Mouse (Mus musculus) kidney, postnatal 10 days (tissue): ENCODE results near the gene Cux1.

Experiments
- DNase-seq: peaks from one replicate; pipeline ENCODE4 v3.0.0; 2021; ENCODE audit warnings: mixed read lengths

Gene Cux1

DNA sequence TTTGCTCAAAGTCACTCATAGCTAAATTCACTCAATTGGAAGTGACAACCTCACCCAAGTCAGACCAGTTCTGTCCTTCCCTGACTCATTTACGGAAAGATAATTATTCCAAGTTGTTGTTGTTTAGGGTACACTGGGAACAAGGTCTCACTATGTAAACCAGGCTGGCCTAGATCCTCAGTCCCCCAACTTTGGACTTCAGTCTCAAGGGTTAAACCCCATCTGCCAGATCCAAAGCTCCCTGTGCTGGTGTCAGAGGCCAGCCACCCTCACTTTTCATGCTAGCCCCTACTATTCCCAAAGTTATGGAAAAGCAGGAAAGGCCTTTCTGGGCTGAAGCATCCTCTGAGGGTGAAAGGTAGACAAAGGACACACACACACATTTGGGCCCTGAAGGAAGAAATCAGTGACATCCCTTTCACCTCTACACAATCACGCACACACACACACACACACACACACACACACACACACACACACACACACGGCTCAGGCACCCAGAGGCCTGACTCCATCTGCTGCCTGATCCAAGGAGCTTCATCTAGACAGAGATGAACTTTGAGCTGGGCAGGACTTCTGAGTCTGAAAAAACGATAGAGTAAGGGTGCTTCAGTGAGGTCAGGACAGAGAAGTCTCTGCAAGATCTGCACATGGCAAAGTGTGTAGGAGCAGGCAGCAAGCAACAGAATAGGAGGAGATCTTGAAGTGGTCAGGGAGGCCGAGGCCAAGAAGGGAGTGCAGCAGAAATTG, 31.1 kb downstream of the Cux1 start:
- DNase-seq: peak; percentile 43

DNA sequence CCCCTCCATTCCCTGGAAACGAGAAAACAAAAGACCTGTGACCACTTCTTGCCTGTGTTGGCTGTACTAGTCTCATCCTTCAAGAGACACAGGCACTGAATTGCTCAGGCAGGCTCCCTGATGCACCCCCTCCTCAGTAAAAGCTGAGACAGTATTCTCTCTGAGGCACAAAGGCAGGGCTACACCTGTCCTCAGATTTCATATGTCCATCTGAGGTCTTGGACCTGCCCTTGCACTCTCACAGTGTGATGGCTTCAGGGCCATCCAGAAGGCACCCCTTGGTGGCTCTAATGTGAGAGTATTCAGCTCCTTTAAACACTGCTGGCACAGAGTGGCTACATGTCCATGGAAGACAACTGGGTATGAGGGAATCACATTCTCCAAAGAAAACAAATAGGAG, 32.1 kb downstream of the Cux1 start:
- no peak for DNase-seq

DNA sequence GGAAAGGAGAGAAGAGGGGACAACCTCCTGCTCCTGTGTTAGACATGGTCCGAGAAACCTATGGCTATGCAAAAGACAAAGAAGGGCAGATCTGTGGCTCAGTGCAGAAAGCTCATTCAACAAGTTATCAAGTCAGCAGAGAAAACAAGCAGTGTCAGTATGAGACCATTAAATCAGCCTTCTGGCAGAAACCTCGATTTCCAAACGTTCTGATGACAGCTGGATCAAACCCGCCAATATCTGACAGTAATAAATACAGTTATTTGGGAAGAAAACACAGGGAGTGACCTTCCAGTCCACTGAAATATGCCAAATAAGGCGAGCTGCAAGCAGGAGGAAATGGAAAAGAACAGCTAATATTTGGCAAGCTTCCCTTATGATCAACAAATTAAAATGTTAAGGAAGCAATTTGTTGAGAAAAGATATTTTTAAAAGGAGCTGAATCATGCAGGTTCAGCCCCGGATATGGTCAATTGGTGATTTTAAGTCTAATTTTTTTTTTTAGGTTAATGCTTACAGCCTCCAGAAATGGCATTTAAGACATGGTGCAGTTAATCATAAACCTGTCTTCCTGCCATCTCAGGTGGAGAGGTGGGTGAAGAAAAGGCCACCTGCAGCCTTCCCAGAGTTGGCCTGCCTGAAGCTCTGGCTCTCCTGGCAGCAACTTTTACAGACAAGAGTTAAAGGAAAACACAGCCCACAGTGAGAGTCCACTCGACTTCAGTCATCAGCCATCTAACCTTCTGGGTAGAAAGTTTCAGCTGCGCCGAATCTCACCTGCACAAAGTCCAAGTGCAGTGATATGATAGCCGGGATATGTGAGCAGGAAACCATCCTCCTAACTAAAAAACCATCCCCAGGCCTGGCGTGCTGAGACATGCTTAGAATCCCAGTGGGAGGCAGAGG, 33.7 kb downstream of the Cux1 start:
- peak; percentile 50 for DNase-seq

DNA sequence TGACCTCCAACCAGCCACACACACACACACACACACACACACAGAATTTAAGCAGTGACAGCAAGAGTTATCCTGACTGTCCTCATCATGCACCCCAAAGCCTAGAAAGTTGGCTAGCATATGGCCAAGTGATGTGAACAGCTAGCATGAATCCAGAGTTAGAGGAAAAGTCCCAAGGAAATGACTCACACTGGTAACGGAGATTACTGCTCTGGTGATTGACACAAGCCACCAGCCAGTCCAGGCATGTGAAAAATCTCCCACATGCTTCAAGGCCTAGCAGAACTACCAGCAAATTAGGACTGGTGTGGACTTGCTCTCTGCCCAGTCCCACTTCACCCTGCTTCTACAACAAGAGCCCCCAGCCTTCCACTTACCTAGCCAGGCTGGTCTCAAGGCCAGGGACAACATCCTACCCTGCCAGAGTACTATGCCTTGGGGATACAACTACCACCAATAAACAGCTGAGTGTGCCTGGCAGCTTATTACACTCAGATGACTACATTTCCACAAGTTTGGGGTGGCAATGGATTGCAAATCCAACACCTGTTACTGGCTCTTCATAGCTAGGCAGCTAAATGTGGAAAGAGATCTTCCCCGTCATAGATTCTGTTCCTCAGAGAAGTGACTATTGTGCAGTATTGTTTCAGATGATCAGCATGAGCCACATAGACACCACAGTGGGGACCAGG, 35.5 kb downstream of the Cux1 start:
- no peak for DNase-seq

- DNase-seq: peak; percentile 61
Measured at GRCm38 (mm10) chr5:136530931-136531330, 36.4 kb downstream of the Cux1 start.

DNA sequence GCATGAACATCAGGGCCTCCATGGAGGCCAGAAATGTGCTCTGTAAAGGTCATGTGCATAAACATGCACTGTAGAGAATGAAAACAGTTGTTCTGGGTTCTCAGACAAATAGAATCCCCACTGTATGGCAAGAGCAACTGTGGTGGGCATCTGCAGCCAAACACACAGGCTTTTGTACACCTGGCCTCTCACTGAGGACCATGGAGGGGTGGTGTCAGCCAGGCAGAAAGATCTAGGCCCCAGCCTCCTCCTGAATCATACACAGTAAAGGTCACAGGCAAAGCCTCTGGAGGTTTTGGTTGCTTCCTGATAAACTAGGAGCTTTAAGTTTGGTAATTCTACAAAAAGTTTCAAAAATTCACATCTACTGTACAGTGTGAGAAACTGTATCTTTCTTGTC, 38.1 kb downstream of the Cux1 start:
- no peak for DNase-seq

DNA sequence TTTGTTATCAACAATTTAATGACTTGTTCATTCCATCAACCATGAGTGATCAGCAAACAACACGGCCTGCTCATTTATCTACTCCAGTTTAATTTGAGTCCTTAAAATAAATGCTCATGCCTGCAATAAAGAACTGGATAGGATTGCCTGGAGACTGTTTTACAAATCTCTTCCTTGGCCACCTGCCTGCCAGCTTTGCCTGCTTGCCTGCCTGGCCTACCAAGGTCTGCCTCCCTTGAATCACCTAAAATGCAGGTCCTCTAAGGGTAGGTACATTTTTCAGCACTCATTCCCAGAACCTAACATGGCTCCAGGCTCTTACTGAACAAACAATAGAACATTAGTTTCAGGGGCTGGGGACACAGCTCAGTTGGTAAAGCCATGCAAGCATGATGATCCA, 39.4 kb downstream of the Cux1 start:
- no peak for DNase-seq

- DNase-seq: no peak
Measured at GRCm38 (mm10) chr5:136526545-136526909, 40.8 kb downstream of the Cux1 start.

- DNase-seq: no peak
Measured at GRCm38 (mm10) chr5:136525896-136526544, 41.3 kb downstream of the Cux1 start.

DNA sequence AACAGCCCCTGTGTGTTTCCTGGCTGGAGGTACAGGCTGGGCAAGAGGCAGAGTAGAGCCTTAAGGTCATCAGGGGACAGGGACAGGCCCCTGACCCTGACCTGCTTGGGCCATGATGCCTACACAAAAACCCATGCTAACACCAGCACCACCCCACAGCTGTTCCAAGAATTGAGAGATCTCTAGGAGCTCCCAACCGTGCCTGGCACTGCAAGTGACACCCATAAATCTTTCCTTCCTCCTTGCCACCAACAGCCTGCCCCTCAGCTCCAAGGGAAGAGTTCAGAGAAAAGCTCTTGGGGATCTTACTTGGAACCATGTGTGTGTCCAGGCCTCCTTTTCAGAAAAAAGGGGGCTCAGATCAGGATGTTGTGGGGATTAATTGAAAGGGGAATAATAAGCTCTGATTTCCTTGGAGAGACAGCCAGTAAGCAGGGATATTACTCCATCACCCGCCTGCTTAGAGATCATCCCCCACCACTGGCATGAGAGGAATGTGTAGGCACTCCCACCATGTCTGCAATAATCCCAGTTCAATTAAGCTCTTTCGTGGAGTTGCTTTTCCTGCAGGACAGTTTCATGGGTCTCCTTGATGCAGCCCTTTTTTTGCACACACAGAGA, 44.3 kb downstream of the Cux1 start:
- DNase-seq: peak; percentile 25

DNA sequence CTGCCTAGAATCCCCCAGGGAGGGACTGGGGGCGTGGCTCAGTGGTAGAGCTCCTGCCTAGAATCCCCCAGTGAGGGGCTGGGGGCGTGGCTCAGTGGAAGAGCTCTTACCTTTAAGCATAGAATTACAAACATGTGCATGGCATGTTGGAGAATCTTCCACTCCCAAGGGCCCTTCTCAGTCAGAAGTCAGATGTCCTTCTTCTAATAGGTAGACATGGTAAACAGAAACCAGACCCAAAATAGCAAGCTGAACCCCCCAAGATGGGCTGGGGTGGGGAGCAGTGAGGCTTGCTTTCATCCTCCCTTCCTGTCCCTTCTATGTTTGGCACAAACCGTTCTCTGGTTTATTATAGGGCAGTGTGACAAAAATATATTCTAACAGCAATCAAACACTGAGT, 45.6 kb downstream of the Cux1 start:
- DNase-seq: no peak

DNA sequence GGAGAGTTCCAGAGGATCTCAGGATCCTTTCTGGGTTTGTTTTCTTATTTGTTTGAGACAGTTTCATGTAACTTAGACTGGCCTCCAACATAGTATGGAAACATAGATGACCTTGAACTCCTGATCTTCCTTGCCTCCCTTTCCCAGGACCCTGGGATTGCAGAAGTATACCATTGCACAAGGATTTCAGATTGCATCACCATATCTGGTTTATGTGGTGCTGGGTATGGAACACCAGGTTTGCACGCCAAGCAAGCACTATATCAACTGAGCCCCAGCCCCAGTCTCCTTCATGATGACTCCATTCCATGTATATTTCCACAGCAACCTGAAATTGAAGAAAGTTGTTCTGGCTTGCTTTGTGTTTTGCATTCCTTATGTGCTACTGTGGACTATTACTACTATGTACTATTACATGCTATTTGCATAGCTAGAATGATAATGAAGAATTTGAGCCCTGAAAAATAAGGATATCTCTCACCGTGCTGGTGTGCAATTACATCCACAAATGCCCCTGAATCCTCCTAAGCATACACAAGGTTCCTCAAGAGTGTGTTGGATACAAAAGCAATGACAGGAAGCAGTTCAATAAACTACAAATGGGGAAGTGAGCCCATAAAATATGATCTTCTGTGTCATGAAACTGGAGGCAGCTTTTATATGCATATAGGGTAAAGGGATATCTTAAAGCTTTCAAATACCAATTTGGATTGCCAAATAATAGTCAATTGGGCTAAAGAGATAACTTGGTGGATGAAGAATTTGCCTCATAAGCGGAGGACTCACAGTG, 48.4 kb downstream of the Cux1 start:
- DNase-seq: no peak

- no peak for DNase-seq
Measured at GRCm38 (mm10) chr5:136517510-136517909, 49.8 kb downstream of the Cux1 start.

DNA sequence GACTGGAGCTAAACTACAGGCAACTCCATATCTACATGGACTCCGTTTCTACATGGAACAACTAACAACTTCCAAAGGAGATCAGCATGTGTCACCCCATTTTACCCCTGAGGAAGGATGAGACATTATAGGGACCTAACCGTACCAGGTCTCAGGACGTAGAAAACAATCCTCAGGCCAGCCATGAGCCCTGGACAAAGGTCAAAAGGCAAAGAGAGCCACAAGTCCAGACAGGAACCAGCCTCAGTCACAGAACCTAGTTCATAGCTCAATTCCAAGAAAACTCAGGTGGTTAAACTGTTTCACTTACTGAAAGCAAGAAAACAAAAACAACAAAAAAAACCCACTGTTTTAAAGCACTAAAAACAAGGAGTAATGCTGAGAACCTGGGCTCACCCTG, 50.7 kb downstream of the Cux1 start:
- DNase-seq: no peak

GRCm38 (mm10) chr5:136514049-136514677, 53.1 kb downstream of the Cux1 start:
- peak; percentile 56 for DNase-seq

GRCm38 (mm10) chr5:136512103-136512674, 55.1 kb downstream of the Cux1 start:
- no peak for DNase-seq

DNA sequence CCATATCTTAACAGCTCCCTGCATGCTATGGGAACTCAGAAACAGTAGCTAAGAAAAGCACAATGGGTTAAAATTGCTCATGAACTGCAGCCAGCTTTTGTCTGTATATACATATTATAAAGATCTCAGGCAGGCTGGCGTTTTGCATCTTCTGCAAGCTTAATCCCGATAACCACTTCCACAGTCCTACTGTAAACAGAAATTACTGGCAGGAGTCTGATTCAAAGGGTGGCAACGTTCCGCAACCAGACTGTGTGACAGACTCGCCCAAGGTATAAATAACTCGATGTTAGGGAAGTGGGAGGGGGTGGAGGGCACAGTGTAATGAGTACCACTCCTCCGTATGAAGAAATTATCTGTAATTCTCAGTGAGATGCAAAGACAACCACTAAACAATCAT, 55.9 kb downstream of the Cux1 start:
- no peak for DNase-seq

GRCm38 (mm10) chr5:136510609-136511008, 56.7 kb downstream of the Cux1 start:
- no peak for DNase-seq

DNA sequence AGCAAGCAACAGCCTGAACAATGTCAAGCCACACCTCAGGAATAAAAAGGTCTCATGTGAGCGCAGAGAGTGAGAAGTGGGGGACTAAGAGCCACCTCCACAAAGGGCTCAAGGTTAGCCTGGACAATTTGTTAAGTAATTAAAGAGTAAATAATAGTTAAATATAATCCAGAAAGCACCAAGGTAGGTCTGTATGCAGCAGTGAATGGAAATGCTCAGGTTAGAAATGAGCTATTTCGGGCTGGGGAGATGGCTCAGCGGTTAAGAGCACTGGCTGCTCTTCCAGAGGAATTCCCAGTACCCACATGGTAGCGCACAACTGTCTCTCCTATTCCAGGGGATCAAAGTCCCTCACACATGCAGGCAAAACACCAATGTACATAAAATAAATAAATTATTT, 59.7 kb downstream of the Cux1 start:
- DNase-seq: no peak

- DNase-seq: no peak
Measured at GRCm38 (mm10) chr5:136506262-136506661, 61.0 kb downstream of the Cux1 start.
